Mouse (Mus musculus) MEL (cell line): ENCODE results near the gene Ppt2. TPM values are rescaled to one million over a fixed set of nuclear protein-coding genes. Genes with fewer than 3 reads are reported as not detected.
A peak's percentile ranks its signal among the peaks of the same experiment; 100 is the strongest.

Source experiments
- DNase-seq: peaks from one replicate; pipeline ENCODE4 v3.0.0; 2011; ENCODE audit warnings: low read depth, low spot score
- H3K27ac ChIP-seq: 2 replicates; pipeline ENCODE4 v1.5.1; 2012; ENCODE audit warnings: low read depth, mild to moderate bottlenecking, control low read depth, low read length, moderate library complexity; ENCODE audit not compliant: control insufficient read depth
- H3K27me3 ChIP-seq, 2 experiments: fragments of 150-350 bp in 1 of 2; sonication (generic) in 1 of 2; 2 replicates each; pipeline ENCODE4 v1.6.1; 2012; ENCODE audit warnings: low read length in 2 of 2, mild to moderate bottlenecking in 2 of 2, improper control_type of control experiment in 1 of 2, moderate library complexity in 1 of 2; ENCODE audit not compliant: insufficient read depth in 2 of 2, control insufficient read depth in 1 of 2
- H3K36me3 ChIP-seq, 2 experiments: 2 replicates each; pipeline ENCODE4 v1.6.1; 2012 to 2014; ENCODE audit warnings: low read length in 2 of 2, improper control_type of control experiment in 1 of 2, inconsistent platforms in 1 of 2, mild to moderate bottlenecking in 1 of 2; ENCODE audit not compliant: insufficient read depth in 2 of 2, control insufficient read depth in 1 of 2
- H3K4me1 ChIP-seq, 2 experiments: fragments of 150-350 bp in 1 of 2; sonication (generic) in 1 of 2; 2 replicates each; pipeline ENCODE4 v1.6.1; 2012; ENCODE audit warnings: low read length in 2 of 2, improper control_type of control experiment in 1 of 2, mild to moderate bottlenecking in 1 of 2; ENCODE audit not compliant: insufficient read depth in 2 of 2, control insufficient read depth in 1 of 2
- H3K4me3 ChIP-seq, 2 experiments: fragments of 150-350 bp in 1 of 2; sonication (generic) in 1 of 2; 2 replicates each; pipeline ENCODE4 v1.5.1; 2012; ENCODE audit warnings: low read depth in 2 of 2, low read length in 2 of 2, mild to moderate bottlenecking in 2 of 2, moderate library complexity in 2 of 2, control low read depth in 1 of 2, improper control_type of control experiment in 1 of 2; ENCODE audit not compliant: control insufficient read depth in 1 of 2, insufficient read depth in 1 of 2
- H3K79me2 ChIP-seq: 2 replicates; pipeline ENCODE4 v1.6.1; 2012; ENCODE audit warnings: mild to moderate bottlenecking, low read length, moderate library complexity; ENCODE audit not compliant: control insufficient read depth, poor library complexity, insufficient read depth
- H3K9ac ChIP-seq: 2 replicates; pipeline ENCODE4 v1.6.1; 2012; ENCODE audit warnings: low read depth, mild to moderate bottlenecking, control low read depth, low read length, moderate library complexity; ENCODE audit not compliant: control insufficient read depth, poor library complexity, severe bottlenecking
- H3K9me3 ChIP-seq: fragments of 150-350 bp; sonication (generic); replicated peaks from 2 replicates; pipeline ENCODE4 v1.6.1; 2012; ENCODE audit warnings: mild to moderate bottlenecking, low read length, improper control_type of control experiment, moderate library complexity; ENCODE audit not compliant: insufficient read depth
- CHD2 ChIP-seq: IDR thresholded peaks from 2 replicates; pipeline ENCODE4 v1.6.1; 2011; ENCODE audit warnings: low read length, improper control_type of control experiment
- CTCF ChIP-seq, 3 experiments: IDR thresholded peaks in 2 of 3; conservative IDR thresholded peaks in 1 of 3; 2 replicates each; pipeline ENCODE4 v1.5.1; 2011 to 2012; ENCODE audit warnings: low read length in 3 of 3, low read depth in 2 of 3, mild to moderate bottlenecking in 2 of 3, improper control_type of control experiment in 1 of 3, inconsistent platforms in 1 of 3, mixed read lengths in 1 of 3, moderate library complexity in 1 of 3; ENCODE audit not compliant: control insufficient read depth in 1 of 3, insufficient read depth in 1 of 3, poor library complexity in 1 of 3, severe bottlenecking in 1 of 3
- ELF1 ChIP-seq: IDR thresholded peaks from 2 replicates; pipeline ENCODE4 v1.6.1; 2014; ENCODE audit warnings: low read depth, mild to moderate bottlenecking, inconsistent platforms, low read length, improper control_type of control experiment, moderate library complexity
- HCFC1 ChIP-seq: IDR thresholded peaks from 2 replicates; pipeline ENCODE4 v1.6.1; 2012; ENCODE audit warnings: low read depth, mild to moderate bottlenecking, inconsistent platforms, low read length, improper control_type of control experiment, moderate library complexity
- MAZ ChIP-seq: IDR thresholded peaks from 2 replicates; pipeline ENCODE4 v1.6.1; 2012; ENCODE audit warnings: low read depth, mild to moderate bottlenecking, inconsistent platforms, low read length, improper control_type of control experiment
- MEF2A ChIP-seq: IDR thresholded peaks from 2 replicates; pipeline ENCODE4 v1.6.1; 2014; ENCODE audit warnings: low read depth, mild to moderate bottlenecking, inconsistent platforms, low read length, improper control_type of control experiment; ENCODE audit not compliant: poor library complexity, insufficient replicate concordance, severe bottlenecking; ENCODE audit errors: extremely low read depth
- MXI1 ChIP-seq: IDR thresholded peaks from 2 replicates; pipeline ENCODE4 v1.6.1; 2011; ENCODE audit warnings: mild to moderate bottlenecking, low read depth, low read length, improper control_type of control experiment
- MYB ChIP-seq: IDR thresholded peaks from 2 replicates; pipeline ENCODE4 v1.6.1; 2011; ENCODE audit warnings: mild to moderate bottlenecking, low read depth, low read length, improper control_type of control experiment
- NRF1 ChIP-seq: IDR thresholded peaks from 2 replicates; pipeline ENCODE4 v1.6.1; 2014; ENCODE audit warnings: low read depth, mild to moderate bottlenecking, inconsistent platforms, low read length, improper control_type of control experiment, moderate library complexity; ENCODE audit not compliant: poor library complexity, insufficient read depth, severe bottlenecking
- POLR2AphosphoS2 ChIP-seq: IDR thresholded peaks from 2 replicates; pipeline ENCODE4 v1.6.1; 2011; ENCODE audit warnings: low read length, improper control_type of control experiment
- POLR2AphosphoS5 ChIP-seq: IDR thresholded peaks from 2 replicates; pipeline ENCODE4 v1.6.1; 2012; ENCODE audit warnings: low read depth, borderline replicate concordance, mild to moderate bottlenecking, inconsistent platforms, low read length, moderate library complexity, mixed read lengths
- RAD21 ChIP-seq: IDR thresholded peaks from 2 replicates; pipeline ENCODE4 v1.6.1; 2011; ENCODE audit warnings: mild to moderate bottlenecking, low read depth, low read length, improper control_type of control experiment
- SIN3A ChIP-seq: IDR thresholded peaks from 2 replicates; pipeline ENCODE4 v1.6.1; 2012; ENCODE audit warnings: low read length, improper control_type of control experiment, inconsistent platforms
- UBTF ChIP-seq: IDR thresholded peaks from 2 replicates; pipeline ENCODE4 v1.6.1; 2012; ENCODE audit warnings: low read depth, mild to moderate bottlenecking, inconsistent platforms, low read length, improper control_type of control experiment, moderate library complexity, borderline replicate concordance; ENCODE audit not compliant: insufficient read depth
- USF1 ChIP-seq: IDR thresholded peaks from 2 replicates; pipeline ENCODE4 v1.6.1; 2014; ENCODE audit warnings: low read depth, mild to moderate bottlenecking, inconsistent platforms, low read length, improper control_type of control experiment, moderate library complexity
- USF2 ChIP-seq, 2 experiments: IDR thresholded peaks; 2 replicates each; pipeline ENCODE4 v1.6.1; 2011 to 2012; ENCODE audit warnings: improper control_type of control experiment in 2 of 2, low read length in 2 of 2, borderline replicate concordance in 1 of 2, inconsistent platforms in 1 of 2, low read depth in 1 of 2, mild to moderate bottlenecking in 1 of 2; ENCODE audit not compliant: insufficient read depth in 1 of 2
- ZKSCAN1 ChIP-seq: IDR thresholded peaks from 2 replicates; pipeline ENCODE4 v1.6.1; 2012; ENCODE audit warnings: low read depth, mild to moderate bottlenecking, inconsistent platforms, low read length, improper control_type of control experiment, moderate library complexity
- ZMIZ1 ChIP-seq: IDR thresholded peaks from 2 replicates; pipeline ENCODE4 v1.6.1; 2012; ENCODE audit warnings: low read depth, mild to moderate bottlenecking, inconsistent platforms, low read length, improper control_type of control experiment, moderate library complexity
- polyA plus RNA-seq, 2 experiments: library from polyadenylated mRNA; stranded (reverse) in 1 of 2; unstranded in 1 of 2; fragments of >175 nt in 1 of 2; fragments of >200 nt in 1 of 2; gene quantifications; 2 replicates each; pipeline versions ENCODE4 v1.2.1 to v1.2.4; 2012; ENCODE audit warnings: low replicate concordance in 2 of 2, low read depth in 1 of 2; ENCODE audit not compliant: insufficient read length in 2 of 2, insufficient read depth in 1 of 2, missing spikeins in 1 of 2
- total RNA-seq: library from RNA; depleted of rRNA; stranded (reverse); fragments of 300-350 nt; gene quantifications from 2 replicates; pipeline ENCODE4 v1.2.3, GENCODE M21; 2012

Gene Ppt2
- total and polyA plus RNA-seq, 3 experiments = 29.2 to 147 (median 67.1) TPM

DNA sequence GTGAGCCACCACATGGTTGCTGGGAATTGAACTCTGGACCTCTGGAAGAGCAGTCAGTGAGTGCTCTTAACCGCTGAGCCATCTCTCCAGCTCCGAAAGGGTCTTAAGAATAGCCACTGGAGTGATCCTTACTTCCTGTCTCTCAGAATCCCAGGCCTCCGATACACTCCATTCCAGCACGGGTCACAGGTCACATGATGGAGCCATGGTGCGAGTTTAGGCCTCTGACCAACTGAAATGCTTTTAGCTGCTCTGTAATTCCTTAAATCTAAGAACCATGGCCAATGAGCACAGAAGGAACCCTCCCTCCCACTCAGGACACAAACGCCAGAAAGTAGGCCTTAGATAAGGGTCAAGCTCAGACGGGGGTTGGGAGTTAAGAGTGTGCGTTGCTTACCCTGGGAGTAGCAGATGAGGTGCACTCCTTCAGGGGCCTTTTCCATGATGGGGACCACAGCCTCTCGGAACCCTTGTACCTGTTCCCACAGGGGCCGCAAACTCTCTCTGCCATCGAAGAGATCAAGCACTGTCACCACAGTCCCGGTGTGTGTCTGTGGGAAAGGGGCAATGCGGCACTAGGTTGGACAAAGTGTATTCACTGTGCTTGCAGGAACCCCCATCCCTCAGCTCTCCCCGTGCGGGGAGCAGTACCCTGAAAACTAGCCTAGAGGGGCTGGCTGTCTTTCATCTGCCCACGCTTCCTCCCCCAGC lies 2.1 kb downstream of the Ppt2 start:
- no peaks in the 10 kb centered on the region; a peak in 1 of 4 replicates for H3K27me3 ChIP-seq
- no peak for DNase-seq
- H3K36me3 ChIP-seq = peaks cover 0 to 16% of the 10 kb centered on the region in 2 experiments; a peak in 3 of 4 replicates
- peaks cover 16% of the 10 kb centered on the region for H3K79me2 ChIP-seq
- peak overlapping the region; percentile 91 to 92 for H3K4me3 ChIP-seq
- no peaks in the 10 kb centered on the region for H3K9me3 ChIP-seq
- peaks cover 2 to 33% of the 10 kb centered on the region in 2 experiments; a peak in 3 of 4 replicates for H3K4me1 ChIP-seq
- H3K9ac ChIP-seq = peak overlapping the region; percentile 86
- TF ChIP-seq RAD21 (no peak), SIN3A (no peak), ELF1 (no peak), ZMIZ1 (no peak), MAZ (no peak), USF1 (no peak), USF2 (IDR thresholded peaks at IDR 0.05; ENCODE audit: borderline replicate concordance in 1 of 2, insufficient read depth in 1 of 2, low read depth in 1 of 2, low read length in 2 of 2) (no peak), MYB (no peak), ZKSCAN1 (no peak), POLR2AphosphoS2 (no peak), UBTF (no peak), CTCF (IDR thresholded peaks at IDR 0.05 in 2 of 3, conservative IDR thresholded peaks at IDR 0.05 in 1 of 3; ENCODE audit: control insufficient read depth in 1 of 3, insufficient read depth in 1 of 3, low read depth in 2 of 3, low read length in 3 of 3, poor library complexity in 1 of 3, severe bottlenecking in 1 of 3) (no peak; a peak in 1 of 6 replicates), MXI1 (no peak), NRF1 (no peak), CHD2 (no peak), MEF2A (no peak)
- H3K27ac ChIP-seq = peak overlapping the region; percentile 84

- no peak overlapping the region for H3K9ac ChIP-seq
- H3K27ac ChIP-seq = no peak overlapping the region
- TF ChIP-seq HCFC1 (no peak), POLR2AphosphoS5 (no peak), CTCF (IDR thresholded peaks at IDR 0.05 in 2 of 3, conservative IDR thresholded peaks at IDR 0.05 in 1 of 3; ENCODE audit: control insufficient read depth in 1 of 3, insufficient read depth in 1 of 3, low read depth in 2 of 3, low read length in 3 of 3, poor library complexity in 1 of 3, severe bottlenecking in 1 of 3) (no peak)
- H3K4me3 ChIP-seq = no peak overlapping the region
- no peaks in the 10 kb centered on the region for H3K27me3 ChIP-seq
- peaks cover 0 to 16% of the 10 kb centered on the region in 2 experiments; a peak in 3 of 4 replicates for H3K36me3 ChIP-seq
- peaks cover 16% of the 10 kb centered on the region for H3K79me2 ChIP-seq
- no peaks in the 10 kb centered on the region for H3K9me3 ChIP-seq
- peaks cover 2 to 25% of the 10 kb centered on the region in 2 experiments; a peak in 3 of 4 replicates for H3K4me1 ChIP-seq
- DNase-seq = no peak
Measured at GRCm38 (mm10) chr17:34624981-34625380, 3.3 kb downstream of the Ppt2 start.
